Mouse (Mus musculus) fibroblast of lung, adult 2 months (primary cell): Measurements from ENCODE around the gene Znrd1.

Experiments
- DNase-seq: peaks from one replicate; pipeline ENCODE4 v3.0.0-alpha.2; 2011; ENCODE audit warnings: low read depth

Gene Znrd1

DNA sequence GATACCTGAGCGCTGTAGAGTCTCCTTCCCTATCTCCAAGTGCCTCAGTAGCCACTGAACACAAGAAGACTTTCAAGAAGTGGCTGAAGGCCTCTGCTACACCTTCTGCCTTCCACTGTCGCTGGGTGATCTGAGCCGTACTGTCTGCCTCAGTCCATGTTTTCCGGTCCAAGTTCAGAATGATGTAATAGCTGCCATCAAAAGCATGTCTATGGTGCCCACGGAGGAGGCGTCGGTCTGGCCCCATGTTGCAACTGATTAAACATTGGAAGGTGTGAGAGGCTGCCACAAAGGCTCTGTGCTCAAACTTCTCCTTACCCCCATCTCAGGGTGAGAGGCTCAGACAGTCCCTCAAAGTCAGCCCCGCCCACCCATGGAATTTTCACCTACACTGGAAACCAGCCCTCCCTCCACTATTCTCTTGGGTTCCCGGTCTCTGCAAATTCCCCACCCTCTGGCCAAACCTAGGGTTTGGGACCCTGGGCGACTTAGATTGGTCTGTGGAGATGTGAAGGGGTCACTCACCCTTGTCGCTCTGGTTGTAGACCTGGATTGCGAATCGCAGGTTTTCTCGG lies 12.0 kb upstream of the Znrd1 start:
- DNase-seq: no peak

GRCm38 (mm10) chr17:36966875-36967274 lies 8.5 kb upstream of the Znrd1 start:
- DNase-seq: no peak

DNA sequence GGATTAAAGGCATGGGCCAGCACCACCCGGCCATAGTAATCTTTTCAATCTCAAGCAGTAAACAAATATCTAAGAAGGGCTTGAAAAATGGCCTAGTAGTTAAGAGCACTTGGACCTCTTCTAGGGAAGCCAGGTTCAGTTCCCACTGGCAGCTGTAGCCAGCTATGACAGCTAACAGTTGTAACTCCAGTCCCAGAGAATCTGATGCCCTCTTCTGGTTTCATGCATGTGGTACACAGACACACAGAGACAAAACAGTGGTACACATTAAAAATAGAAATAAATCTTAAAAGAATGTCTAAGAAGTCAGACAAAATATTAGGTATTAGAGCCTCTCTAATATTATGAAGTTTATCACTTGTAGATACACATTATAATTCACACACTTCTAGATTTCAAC lies 2.8 kb upstream of the Znrd1 start:
- DNase-seq: no peak

- no peak for DNase-seq
These were observed 525 bp upstream of the Znrd1 start for GRCm38 (mm10) chr17:36958884-36959283.

- DNase-seq: no peak
These were observed 5.3 kb downstream of the Znrd1 start for GRCm38 (mm10) chr17:36953062-36953461.

DNA sequence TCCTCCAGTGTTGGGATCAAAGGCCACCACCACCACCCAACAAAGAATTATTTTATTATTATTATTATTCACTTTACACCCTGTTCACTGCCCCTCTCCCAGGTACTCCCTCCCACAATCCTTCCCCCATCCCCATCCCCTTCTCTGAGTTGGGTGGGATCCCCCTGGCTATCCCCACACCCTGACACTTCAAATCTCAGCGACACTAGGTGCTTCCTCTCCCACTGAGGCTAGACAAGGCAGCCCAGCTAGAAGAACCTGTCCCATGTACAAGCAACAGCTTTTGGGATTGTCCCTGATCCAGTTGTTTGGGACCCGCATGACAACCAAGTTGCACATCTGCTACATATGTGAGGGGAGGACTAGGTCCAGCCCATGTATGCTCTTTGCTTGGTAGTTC lies 5.7 kb downstream of the Znrd1 start:
- no peak for DNase-seq

GRCm38 (mm10) chr17:36950981-36951947 lies 7.1 kb downstream of the Znrd1 start, which contains the start of gene Ppp1r11:
Gene Ppp1r11, minus strand, starts transcription at chr17:36951741.
- DNase-seq: peak; percentile 97

DNA sequence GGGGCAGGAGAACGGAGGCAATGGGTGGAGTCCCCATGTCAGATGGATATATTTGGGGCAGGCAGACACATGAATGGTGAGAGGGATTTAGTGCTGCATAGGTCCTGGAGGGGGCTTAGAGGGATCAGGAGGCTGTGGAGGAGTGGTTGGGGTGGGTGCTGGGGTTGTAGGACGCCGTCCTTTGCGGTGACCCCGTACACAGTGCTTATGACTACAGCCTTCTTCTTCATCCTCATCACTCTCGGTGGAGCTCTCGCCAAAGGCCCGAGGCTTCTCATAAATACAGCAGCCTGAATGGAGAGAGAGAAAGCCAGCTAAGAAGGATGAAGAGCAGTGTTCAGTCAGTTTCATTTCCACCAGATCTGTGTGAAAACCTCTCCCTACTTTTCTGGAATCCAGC lies 9.1 kb downstream of the Znrd1 start:
- no peak for DNase-seq

DNA sequence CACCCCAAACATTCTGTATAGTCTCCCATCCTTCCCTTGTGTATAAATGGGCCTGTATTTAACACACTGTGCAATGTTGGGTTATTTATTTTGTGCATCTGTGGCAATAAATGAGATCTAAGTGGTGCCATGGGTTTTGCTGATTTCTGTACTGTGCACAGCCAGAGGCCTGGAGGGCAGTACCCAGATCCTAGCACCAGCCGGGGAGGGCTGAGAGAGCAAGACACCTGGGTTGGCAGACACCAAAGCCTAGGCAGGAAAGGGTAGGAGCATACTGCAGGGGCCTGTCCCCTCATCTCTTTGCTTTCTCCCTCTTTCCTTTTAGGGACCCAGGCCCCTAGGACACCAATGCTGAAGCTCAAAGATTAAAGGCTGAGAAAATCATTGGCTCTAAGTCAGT lies 10.1 kb downstream of the Znrd1 start:
- no peak for DNase-seq

DNA sequence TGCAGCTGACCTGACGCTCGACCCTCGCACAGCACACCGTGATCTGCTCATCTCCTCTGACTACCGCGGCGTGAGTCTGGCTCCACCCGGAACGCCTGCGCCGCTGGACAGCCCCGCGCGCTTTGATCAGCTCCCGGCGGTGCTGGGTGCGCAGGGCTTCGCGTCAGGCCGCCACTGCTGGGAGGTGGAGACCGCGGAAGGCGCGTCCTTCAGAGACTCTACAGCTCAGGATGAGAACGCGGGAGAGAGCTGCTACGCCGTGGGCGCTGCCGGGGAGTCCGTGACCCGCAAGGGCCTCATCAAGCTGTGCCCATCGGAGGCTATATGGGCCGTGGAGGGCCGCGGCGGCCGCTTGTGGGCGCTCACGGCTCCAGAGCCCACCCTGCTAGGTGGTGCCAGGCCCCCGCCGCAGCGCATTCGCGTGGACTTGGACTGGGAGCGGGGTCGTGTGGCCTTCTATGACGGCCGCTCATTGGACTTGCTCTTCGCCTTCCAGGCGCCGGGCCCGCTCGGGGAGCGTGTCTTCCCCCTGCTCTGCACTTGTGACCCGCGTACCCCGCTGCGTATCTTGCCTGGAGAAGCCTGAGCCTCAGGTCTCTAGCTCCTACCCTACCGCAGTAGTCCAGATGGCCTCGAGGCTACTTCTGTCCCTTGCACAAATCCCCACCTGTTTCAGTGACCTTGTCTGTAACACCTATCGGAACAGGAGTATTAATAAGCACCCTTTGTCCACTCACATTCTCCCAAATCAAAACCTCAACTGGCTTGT lies 11.1 kb downstream of the Znrd1 start:
- no peak for DNase-seq

DNA sequence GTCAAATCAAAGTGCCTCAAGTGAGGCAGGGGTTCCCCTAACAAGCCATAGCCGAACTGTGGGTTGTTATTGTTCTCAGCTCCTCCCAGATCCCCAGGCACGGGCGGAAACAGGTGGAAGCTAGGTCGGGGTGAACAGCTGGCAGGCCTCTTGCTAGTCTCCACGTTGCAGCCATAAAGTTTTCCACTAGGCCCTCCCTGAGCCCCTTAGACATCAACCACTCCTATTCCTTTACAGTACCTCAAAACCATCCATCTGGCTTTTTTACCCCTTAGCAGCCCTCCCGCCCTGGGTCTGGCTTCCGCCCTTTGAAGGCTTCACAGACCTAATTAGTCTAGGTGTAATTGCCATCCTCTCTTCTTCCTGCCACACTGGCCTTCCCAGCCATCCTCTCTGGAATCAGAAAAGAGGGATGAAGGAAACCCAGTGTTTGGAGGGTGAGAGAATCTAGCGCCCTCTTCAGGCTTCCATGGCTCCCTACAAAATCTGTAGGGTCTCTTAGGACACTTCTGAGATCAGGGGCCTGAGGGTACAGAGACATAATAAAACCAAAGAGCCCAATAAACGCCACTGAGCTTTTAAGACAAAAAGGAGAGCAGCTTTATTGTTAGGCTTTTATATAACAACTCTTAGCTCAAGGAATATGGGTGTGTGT lies 14.1 kb downstream of the Znrd1 start:
- DNase-seq: no peak

GRCm38 (mm10) chr17:36943691-36944090 lies 14.7 kb downstream of the Znrd1 start:
- DNase-seq: no peak

DNA sequence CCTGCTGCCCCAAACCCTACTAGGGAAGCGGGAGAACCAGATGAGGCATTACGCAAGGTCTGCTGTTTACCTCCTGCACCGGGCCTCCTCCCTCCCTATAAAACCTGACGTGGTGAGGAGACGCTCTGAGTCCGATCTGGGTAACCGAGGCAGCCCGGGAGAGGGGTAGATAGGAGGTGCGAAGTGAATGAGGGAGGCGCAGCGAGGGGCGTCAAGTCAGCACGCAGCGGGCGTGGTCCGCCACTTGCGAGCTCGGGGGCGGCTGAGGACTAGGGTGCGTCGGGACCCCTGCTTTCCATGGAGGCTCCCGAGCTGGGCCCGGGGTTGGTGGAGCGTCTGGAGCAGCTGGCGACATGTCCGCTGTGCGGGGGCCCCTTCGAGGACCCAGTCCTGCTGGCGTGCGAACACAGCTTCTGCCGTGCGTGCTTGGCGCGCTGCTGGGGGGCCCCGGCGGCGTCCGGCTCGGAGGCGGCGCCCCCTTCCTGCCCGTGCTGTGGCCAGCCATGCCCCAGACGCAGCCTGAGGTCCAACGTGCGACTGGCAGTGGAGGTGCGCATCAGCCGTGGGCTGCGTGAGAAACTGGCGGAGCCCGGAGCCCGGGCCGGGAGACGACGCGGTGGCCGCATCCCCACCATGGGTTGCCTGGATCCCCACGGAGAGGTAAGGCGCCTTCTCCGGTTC lies 15.4 kb downstream of the Znrd1 start, which contains the start of gene Rnf39:
Rnf39 (plus strand) TSS at position 128 of the 681 bp plus-strand sequence.
- no peak for DNase-seq

DNA sequence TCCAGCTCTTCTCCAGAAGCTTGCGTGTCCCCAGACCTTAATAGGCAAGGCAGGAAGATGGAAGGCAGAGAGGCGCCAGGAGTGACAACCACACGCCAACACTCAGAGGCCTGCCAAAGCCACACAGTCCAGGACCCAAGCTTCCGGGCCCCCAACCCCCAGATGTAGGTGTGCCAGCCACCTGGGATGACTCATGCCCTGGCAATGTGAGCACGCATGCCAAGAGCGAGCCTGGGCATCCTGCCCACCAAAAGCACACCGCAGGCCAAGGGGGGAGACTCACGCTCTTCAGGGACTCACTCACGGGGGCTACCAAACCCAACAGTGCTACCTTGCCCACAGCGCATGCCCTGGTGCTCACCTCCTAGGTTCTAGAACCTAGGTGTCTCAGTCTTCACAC lies 16.0 kb downstream of the Znrd1 start:
- no peak for DNase-seq

- no peak for DNase-seq
These were observed 20.3 kb downstream of the Znrd1 start for GRCm38 (mm10) chr17:36938056-36938455.

GRCm38 (mm10) chr17:36931806-36932205 lies 26.6 kb downstream of the Znrd1 start:
- DNase-seq: no peak

- DNase-seq: no peak
These were observed 27.2 kb downstream of the Znrd1 start for GRCm38 (mm10) chr17:36931130-36931529.

GRCm38 (mm10) chr17:36930233-36930632 lies 28.1 kb downstream of the Znrd1 start:
- no peak for DNase-seq

DNA sequence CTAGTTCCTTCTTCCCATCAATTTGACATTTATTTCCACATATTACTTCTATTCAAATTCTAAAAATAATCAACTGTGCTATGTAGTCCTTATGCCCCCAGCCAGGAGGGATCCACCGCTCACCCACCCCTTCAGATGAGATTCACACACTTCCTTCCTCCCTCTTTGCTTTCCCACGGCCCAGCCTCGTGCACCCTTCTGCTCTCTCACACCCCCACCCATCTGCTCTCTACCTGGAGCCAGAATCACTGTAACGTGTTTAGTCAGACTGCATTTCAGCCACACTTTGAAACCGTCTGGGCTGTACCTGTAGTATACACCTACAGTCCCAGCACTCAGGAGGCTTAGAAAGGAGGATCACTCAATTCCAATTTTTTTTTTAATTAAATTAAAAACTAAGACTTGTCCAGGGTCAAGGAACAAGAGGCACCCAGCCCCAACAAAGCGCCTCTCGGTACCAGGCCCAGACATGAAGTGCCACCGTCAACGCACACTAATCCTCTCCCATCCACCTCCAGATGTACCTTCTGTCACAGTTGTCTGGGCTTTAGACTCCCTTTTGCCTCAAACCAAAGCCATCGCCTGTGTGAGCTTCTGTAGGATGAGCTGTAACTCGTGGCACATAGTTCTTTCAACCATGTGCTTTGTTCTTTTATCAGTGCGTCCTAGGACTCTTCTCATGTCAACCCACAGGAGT lies 29.0 kb downstream of the Znrd1 start:
- DNase-seq: no peak

DNA sequence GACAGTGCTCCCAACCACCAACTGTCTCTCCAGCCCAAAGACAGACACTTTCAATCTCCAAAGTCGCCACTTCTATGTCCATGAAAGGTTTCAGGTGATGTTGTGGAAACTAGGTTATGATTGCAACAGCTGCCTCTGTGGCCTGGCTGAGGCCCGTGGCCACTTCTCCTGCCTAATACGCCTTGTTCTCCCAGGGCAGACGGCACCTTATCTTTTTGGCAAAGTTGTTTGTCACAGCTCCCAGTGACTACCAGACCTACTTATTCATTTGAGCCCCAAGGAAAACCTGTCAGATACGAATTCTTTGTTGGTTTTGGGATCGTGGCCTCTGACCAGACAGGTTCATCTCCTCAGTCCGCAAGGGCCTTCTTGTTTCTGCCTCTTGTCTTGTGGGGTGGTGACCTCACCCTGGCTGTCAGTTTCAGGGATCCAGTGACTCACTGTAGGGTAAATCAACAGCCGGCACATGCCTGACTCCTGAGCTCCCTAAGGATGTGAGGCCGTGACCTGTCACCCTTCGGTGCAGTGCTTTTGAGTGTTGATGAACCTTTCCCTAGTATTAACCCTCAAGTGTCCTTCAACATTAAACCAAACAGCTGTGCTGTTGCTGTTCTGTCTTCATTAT lies 30.8 kb downstream of the Znrd1 start:
- DNase-seq: no peak
